Mouse (Mus musculus) heart, adult 18-20 months (tissue): ENCODE measurements around the gene H2afv. TPM values are rescaled to one million over a fixed set of nuclear protein-coding genes. Genes with fewer than 3 reads are reported as not detected.
"Not testable (repeated sequence)": the region's sequence is repeated elsewhere in the genome, so short reads cannot be mapped to it uniquely, and the experiment has no call there.

Experiments used
- DNase-seq, 2 experiments: peaks; one replicate each; pipeline ENCODE4 v3.0.0; 2021 to 2022; ENCODE audit warnings: mixed read lengths in 1 of 2
- total RNA-seq, 2 experiments: library from RNA; stranded (reverse); gene quantifications; 2 replicates each; pipeline ENCODE4 v1.2.3; 2021

Gene H2afv
- total RNA-seq, 2 experiments from 2014 or later = 71.4 to 86.8 TPM

- DNase-seq = no peak
Observed at GRCm38 (mm10) chr11:6471054-6471453, 26.8 kb upstream of the H2afv start.

- no peak for DNase-seq
Observed at GRCm38 (mm10) chr11:6468541-6468940, 24.3 kb upstream of the H2afv start.

- peak; percentile 54 to 66 for DNase-seq
Observed at GRCm38 (mm10) chr11:6465122-6465521, 20.9 kb upstream of the H2afv start.

GRCm38 (mm10) chr11:6463159-6463837 lies 19.1 kb upstream of the H2afv start:
- no peak for DNase-seq

- DNase-seq = no peak
Observed at GRCm38 (mm10) chr11:6456083-6456482, 11.8 kb upstream of the H2afv start.

- not testable (repeated sequence) for DNase-seq
Observed at GRCm38 (mm10) chr11:6448155-6448554, 3.9 kb upstream of the H2afv start.

- DNase-seq = no peak
Observed at GRCm38 (mm10) chr11:6447493-6447892, 3.2 kb upstream of the H2afv start.

GRCm38 (mm10) chr11:6445951-6446350 lies 1.7 kb upstream of the H2afv start:
- no peak for DNase-seq

- DNase-seq = no peak
Observed at GRCm38 (mm10) chr11:6445441-6445840, 1.2 kb upstream of the H2afv start.

GRCm38 (mm10) chr11:6443727-6444076 lies 541 bp downstream of the H2afv start:
- DNase-seq = no peak

- no peak for DNase-seq
Observed at GRCm38 (mm10) chr11:6443102-6443501, 1.1 kb downstream of the H2afv start.

- DNase-seq = no peak
Observed at GRCm38 (mm10) chr11:6442566-6442965, 1.7 kb downstream of the H2afv start.

GRCm38 (mm10) chr11:6440171-6440570 lies 4.1 kb downstream of the H2afv start:
- no peak for DNase-seq

GRCm38 (mm10) chr11:6437667-6438066 lies 6.6 kb downstream of the H2afv start:
- no peak for DNase-seq

- peak; percentile 27 to 46 for DNase-seq
Observed at GRCm38 (mm10) chr11:6436442-6436841, 7.8 kb downstream of the H2afv start.

- no peak for DNase-seq
Observed at GRCm38 (mm10) chr11:6430186-6430585, 14.1 kb downstream of the H2afv start.

GRCm38 (mm10) chr11:6420722-6421350 lies 23.4 kb downstream of the H2afv start:
- DNase-seq = no peak

GRCm38 (mm10) chr11:6420283-6420703 lies 23.9 kb downstream of the H2afv start:
- DNase-seq = no peak

GRCm38 (mm10) chr11:6419156-6419555 lies 25.1 kb downstream of the H2afv start:
- DNase-seq = not testable (repeated sequence)

- DNase-seq = no peak
Observed at GRCm38 (mm10) chr11:6418751-6419150, 25.5 kb downstream of the H2afv start.

- DNase-seq = no peak
Observed at GRCm38 (mm10) chr11:6417490-6417889, 26.8 kb downstream of the H2afv start.

GRCm38 (mm10) chr11:6417069-6417468 lies 27.2 kb downstream of the H2afv start:
- DNase-seq = no peak

- peak; percentile 82 to 88 for DNase-seq
Observed at GRCm38 (mm10) chr11:6416405-6417034, 27.7 kb downstream of the H2afv start.
